Mouse (Mus musculus) gastrocnemius, postnatal 10 days (tissue): ENCODE measurements at regions not wholly inside any gene's neighbourhood (a gene's known extent, or its start where the extent isn't known, plus 50 kb on each side); places are given as distances from the start of the nearest gene placed in this dataset.
A peak's percentile ranks its signal among the peaks of the same experiment; 100 is the strongest.
"Not testable (repeated sequence)": the region's sequence is repeated elsewhere in the genome, so short reads cannot be mapped to it uniquely, and the experiment has no call there.

Experiments used
- DNase-seq: peaks from one replicate; pipeline ENCODE4 v3.0.0; 2021; ENCODE audit warnings: mixed read lengths

DNA sequence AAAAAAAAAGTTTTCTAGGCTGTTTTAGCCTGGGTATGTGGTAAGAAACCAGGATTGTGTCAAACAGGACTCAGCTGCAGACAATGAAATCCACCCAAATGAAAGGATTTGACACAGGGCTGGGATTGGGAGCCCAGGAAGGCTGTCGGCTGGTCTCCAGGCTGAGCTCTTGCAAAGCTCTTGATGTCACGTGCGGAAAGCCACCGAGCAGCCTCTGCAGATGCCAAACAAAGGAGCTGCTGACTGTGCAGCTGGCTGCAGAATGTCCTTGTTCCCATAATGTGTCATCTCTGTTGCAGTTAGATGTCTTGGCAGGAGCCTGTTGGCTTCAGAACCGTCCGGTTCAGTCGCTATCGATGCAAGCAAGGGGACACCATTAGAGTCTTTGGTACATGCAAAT, 56.1 kb downstream of the Bbs10 start:
- DNase-seq, result no peak

DNA sequence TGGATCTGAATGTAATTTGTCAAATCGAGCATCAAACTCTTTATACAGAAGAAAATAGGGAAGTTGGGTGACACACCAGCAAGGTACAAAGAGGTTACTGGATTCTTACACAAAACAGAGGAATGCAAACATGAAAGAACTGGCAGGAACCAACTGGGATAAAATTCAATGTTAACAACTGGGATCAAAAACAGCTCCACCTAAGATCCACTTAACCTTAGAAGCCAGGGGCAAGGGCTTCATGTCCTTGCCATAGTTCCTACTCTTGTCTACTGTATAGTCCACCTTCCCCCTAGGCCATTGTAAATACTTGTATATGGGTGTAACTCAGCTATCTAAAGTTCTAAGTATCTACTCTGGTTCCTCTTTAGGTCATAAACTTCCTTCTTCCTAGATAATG, 59.9 kb downstream of the Bbs10 start:
- DNase-seq, result not testable (repeated sequence)

DNA sequence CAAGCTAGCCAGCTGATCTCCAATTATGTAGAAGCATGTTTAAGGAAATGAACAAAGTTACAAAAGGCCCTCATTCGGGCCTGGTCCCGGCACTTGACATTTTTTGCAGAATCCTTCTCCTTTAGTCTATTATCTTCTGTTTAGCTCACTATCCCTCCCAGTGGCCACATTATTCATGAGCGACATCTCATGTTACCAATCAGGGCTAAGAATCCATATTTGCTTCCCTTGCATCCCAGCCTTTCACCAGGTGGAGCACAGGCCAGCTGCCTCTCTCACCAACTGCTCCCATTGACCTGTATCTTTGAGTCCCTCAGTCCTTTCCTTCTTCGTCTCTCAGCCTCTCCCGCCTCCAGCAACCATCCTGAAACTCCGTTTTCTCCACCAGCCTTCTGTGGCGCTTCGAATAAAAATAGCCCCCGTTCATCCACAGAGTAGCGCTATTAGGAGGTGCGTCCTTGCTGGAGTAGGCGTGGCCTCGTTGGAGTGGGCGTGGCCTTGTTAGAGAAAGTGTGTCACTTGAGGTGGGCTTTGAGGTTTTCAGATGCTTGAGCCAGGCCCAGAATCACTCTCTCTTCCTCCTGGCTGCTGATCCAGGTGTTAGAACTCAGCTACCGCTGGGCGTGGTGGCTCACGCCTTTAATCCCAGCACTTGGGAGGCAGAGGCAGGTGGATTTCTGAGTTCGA, 63.4 kb downstream of the Bbs10 start:
- DNase-seq, result no peak

DNA sequence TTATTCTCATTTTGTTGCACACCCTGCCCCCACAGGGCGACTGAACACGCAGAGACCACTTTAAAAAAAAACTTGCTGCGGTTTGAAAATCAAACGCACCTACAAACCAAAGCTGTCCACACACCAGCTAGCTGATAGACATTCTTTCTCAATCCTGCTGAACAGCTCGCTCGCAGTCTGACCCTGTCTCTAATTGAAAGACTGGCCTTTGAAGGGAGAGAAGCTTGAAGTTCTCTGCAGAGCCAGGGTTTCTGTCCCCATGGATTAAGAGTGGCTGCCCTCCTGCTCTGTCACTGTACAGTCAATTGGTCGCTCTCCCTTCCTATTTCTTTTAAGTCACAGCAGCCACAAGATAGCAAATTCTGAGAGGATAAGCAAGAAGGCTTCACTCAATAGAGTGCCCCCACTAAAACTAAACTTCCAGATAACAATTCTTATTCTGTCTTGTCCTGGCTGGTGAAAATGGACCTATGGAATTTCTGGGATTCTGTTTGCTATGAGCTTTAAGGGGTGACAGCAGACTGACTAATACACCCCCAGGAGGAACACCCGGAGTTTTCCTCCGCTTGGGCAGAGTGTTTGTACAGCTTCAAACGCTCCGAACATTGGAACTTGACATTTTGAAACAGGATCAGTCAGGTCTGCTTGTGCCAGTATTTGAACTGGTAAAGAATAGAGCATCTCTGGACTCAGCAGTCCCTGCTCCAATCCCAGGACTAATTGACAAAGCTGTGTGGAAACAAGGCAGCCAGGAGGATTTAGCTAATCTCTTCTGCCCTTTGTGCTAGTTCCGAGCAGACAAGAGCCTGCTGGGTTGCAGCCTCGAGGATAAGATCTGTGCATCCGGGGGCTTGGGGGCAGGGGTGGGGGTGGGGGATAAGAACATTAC, 65.5 kb downstream of the Bbs10 start:
- DNase-seq, result no peak

DNA sequence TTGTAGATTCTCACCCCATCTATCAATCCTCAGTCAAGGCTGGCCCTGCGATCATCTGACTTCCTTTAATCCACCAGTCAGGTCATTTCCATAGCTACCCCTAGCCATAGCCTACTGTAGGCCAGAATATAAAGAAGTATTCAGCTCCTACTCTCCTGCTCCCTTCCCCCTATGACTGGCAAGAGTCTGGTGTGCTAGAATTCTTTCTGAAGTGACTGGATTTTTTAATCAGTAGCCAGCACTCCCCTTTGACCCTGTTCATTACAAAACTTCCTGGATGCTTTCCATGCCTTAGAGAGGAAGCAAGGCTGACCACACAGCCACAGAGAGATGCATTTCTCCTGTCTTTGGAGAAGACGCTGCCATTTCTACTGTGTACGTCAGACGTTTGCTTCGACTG, 66.5 kb downstream of the Bbs10 start:
- DNase-seq, result no peak

DNA sequence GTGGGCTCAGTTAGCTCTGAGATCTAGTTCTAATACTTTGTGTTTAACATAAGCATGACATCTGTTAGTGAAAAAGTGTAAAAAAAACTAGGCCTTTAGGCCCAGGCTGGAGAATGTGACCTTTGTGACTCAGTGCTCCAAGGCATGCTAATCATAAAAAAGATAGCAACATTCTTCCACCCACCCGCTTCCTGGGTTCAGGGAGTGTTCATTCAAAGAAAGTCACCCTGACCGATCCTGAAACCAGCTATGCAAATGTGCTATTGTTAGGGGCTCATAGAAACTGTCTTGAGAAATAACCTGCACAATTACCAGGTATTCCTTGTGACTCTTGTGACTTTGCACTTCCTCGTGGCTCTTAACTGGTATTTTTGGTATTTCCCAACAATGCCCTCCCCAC, 70.6 kb downstream of the Bbs10 start:
- not testable (repeated sequence) for DNase-seq

DNA sequence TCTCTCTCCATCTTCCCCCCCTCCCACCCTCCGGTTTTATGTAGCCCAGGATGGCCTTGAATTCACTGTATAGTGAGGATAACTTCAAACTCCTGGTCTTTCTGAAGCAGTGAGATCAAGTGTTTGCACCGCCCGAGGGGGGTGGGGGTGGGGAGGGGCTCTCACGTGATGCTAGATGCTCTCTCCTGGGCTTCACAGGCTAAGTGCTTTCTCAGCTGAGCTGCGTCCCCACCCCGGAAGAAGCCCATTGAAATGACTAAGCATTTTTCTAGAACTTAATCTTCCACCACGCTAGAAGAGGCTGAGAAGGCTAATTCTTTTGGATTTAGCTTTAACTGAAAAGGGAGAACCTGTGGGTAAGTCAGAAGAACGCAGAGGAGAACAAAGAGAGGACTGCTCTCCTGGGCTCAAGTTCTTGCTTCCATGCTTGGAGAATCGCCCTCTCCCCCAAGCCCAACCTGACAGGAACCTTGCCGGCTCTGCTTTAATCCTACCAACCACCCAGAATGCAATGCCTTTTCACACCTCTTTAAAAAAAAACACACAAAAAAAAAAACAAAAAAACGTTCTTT, 79.7 kb downstream of the Bbs10 start:
- DNase-seq, result no peak

DNA sequence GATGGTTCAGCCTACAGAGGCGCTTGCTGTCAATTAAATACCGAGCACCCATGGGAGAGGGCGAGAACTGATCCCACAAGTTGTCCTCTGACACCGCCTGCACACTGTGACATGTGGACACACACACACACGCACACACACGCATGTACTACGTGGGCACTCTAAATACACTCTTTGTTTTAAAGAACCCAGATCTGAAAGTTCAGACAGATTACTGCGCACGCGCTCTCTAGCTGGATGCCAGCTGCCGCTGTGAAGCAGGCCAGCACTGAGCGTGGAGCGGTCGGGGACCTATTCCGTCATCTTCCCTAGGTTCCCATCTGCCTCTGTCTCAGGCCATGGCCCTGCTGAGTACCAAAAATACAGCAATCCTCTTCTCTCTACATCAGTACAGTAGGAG, 83.2 kb downstream of the Bbs10 start:
- peak; percentile 14 for DNase-seq

DNA sequence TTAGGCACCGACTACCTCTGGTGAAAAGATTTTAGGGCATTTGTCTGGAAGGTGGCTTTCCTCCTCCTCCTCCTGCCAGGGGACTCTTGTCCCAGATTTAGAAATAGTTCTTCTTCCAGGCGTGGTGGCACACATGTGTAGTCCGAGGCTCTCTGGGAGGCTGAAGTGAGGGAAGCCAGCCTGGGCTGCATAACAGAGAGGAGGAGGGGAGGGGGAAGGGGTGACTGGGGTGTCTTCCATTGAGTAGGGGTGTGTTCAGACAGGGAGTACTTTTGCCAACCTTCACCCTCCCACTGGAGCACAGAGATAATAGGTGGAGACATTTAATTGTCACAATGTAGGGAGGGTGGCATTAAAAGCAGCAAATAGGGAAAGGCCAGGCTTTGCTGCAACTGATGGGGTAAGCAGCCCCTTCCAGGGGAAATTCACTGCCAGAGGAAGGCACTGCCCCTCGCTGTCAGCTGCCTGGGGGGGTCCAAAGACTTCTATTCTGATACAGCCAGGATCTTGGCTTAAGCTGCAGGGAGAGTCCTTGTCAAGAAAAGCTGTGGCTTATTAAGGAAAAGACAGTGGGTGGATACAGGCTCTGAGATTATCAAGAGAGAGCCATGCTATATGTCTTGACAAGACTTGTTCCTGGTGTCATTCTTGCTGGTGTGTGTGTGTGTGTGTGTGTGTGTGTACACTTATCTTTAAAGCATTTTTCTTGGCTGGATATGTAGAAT, 83.9 kb downstream of the Bbs10 start:
- DNase-seq, result no peak

DNA sequence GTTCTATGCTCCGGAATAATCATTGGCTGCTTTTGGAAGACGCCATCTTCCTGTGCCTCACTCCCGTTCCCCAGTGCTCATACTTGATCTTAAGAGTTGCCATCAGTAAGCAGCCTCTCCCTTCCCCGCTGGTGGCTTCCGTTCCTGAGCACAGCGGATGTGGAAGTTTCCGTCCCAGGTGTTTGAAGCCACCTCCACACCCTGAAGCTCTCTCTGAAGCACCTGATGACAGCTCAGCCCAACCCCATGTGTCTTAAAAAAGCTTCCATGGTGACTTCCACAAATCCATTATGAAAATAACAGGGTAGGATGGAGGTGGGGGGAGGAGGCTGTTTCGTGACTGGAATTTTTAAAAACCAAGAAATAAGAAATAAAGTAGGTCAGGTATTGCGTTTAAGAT, 87.1 kb downstream of the Bbs10 start:
- no peak for DNase-seq

DNA sequence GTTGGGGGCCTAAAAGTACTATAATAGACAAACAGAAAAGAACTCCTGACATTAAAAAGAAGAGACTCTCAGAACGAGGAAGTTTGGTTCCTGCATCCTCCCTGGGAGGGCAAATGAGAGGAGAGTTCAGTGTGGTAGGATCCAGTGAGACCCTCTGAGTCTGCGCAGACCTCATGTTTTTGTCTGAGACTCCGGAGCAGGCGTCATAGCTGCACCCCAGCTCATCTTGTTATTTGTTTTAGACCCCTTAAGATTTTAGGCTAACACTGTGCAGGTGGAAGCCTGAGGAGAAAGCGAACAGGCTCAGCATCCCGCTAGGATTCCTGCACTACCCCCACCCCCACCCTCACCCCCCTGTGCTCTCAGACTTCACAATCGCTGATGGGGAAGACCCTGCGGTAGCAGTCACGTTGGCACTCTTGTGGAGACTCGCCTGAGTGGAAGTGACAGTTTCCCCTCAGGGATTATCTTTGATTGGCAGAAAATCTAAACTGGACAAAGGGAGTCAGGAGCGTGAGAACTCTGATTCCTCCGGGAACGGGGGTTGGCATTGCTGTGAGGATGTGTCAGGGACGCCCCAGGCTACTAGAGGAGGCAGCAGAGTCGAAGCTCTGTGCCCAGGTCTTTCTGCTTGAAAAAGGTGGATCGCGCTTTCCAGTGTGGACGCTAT, 85.0 kb upstream of the Nap1l1 start:
- DNase-seq, result no peak

DNA sequence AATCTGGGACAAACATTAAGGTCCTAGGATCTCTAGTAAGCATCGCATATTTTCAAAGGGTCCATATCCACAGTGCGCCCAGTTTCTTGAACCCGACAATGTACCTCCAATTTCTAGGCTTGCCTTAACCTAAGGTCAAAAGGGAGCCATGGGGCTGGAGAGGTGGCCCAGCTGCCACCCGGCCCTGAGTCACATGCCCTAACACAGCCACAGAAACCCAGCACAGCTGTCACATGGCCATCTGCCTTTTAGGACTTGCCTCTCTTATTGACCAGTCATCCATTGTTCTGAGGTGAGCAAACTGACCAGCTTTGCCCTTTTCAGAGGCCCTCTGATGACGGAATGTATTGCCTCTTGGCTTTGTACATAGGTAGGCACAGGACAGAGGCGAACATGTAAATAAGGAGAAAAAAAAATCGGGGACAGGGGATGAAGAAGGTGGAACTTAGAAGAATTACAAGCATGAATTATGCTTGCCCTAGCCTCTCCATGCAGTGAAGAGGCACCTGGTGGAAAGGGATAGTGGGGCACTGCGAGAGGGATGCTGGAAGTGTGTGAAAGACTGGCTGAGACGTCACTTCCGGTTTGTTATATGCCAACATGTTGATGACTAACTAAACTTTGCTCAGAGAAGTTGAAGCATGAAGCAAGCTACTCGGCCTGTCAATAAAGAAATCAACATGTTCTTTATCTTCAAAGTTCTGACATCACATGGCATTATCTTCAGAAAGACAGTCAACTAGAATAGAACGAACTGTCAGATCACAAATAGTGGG, 84.3 kb upstream of the Nap1l1 start:
- DNase-seq, result no peak

DNA sequence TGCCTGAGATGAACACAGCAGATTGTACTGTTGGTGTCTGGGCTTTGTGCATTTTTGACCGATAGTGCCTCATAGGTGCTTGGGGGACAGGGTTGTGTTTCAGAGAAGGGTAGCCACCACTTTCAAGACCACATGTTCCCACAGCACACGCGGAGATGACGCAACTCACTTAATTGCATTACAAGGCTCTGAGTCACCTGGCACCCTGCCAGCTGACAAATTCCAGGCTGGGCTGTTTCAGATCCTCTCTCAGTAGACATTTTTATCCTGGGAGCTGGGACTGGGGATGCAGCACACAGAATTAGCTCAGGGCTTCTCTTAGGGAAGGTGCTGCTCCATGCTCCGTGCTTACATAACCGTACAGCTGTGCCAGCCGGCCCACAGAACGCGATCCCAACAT, 83.1 kb upstream of the Nap1l1 start:
- DNase-seq, result peak; percentile 79

DNA sequence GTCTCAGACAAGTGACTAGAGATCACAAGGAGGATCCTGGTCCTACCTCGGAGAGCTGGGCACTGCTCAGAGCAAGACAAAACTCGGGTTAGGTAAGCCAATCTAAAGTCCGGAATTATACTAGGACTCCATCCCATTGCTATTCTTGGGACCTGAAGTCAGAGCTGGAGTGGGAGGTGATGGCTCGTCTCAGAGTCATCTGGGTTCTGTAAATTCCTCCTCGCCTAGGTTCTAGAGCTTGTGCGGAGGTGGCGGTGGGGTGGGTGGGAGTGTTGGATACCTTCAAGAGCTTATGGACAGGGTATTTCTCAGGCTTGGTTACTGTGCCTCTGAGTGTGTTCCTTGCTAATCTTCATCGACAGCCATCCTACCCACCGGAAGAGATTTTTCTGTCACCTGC, 78.6 kb upstream of the Nap1l1 start:
- no peak for DNase-seq

DNA sequence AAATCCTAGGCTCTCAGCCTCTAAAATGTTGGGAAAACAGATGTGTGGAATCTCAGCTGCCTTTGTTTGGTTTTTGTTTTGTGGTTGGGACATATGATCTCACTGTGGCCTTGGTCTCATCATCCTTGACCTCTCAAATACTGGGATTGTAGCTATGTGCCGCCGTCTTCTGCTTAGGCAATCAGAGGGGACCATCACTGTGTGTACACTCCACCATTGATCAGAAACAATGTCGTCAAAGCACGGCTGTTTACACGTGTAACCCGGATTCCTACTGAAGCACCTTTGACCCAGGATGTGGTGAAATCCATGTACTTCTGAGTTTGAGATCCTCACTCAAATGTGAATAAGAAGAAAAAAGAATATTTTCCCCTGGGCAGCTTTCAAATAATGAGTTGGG, 68.0 kb upstream of the Nap1l1 start:
- DNase-seq, result no peak

DNA sequence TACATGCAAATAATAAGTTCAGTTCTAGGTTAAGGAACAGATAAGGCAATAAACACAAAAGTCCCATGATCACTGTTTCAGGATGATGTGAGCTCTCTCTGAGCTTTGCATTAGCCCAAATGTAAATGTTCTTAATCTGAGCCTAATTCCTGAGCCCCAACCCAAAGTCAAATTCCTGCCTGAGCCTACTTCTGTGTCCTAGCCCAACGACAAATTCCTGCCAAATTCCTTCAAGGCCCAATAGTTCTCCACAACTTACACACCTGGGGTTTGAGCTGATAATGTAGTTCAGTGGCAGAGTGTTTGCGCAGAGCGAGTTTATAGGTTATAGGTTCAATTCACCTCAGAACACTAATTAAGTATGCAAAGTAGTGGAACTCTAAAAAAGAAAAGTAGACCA, 64.1 kb upstream of the Nap1l1 start:
- DNase-seq, result no peak

DNA sequence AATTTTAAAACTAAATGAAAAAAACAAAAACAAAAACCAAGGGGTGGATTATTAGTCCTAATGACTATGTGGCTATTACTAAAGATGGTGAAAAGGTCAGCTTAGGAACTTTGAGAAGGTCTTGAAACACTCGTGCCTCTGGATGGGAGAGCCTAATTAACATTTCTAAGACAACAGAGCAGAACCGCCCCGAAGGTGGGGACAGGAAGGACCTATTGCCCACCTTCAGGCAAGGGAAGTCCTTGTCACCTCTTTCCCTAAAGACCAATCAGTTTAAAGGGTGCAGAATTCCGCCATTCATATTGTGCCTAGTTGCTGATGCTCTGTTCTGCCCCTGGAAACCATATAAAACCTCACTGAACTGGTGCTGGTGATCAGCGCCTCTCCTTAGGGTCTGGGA, 63.5 kb upstream of the Nap1l1 start:
- no peak for DNase-seq

DNA sequence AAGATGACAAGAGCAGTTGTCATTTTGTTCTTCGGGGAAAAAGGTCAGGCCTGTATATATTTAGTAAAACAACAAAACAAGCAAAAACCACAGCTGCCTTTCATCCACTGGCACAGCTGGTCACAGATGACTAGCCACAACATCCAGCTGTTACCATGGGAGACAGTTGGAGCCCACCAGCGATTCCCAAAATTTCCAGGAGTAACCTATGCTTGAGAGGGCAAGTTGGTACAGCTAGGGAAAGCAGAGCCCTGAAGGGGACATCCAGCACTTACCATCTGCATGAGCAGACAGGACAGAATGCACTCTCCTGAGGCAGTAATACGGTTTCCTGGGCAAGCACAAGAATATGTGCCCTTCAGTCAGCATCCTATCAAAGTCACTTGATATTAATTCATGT, 62.9 kb upstream of the Nap1l1 start:
- DNase-seq, result no peak

DNA sequence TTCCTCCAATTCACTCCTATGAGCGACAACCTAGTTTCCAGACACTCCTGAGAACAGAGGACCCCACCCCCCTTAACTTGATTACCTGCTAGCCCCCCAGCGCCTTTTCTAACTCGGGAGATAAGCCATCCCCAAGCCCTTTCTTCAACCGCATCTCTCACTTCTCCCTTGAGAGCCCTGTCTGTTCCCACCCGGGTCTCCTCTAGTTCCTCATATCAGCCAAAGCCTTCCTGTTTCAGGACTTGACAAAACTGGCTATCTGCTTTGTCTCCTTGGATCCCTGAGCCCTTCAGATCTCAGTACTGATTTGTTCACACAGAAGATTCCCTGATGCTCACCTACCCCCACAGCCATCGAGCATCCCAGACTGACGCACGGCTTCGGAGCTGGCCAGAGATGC, 61.5 kb upstream of the Nap1l1 start:
- no peak for DNase-seq

DNA sequence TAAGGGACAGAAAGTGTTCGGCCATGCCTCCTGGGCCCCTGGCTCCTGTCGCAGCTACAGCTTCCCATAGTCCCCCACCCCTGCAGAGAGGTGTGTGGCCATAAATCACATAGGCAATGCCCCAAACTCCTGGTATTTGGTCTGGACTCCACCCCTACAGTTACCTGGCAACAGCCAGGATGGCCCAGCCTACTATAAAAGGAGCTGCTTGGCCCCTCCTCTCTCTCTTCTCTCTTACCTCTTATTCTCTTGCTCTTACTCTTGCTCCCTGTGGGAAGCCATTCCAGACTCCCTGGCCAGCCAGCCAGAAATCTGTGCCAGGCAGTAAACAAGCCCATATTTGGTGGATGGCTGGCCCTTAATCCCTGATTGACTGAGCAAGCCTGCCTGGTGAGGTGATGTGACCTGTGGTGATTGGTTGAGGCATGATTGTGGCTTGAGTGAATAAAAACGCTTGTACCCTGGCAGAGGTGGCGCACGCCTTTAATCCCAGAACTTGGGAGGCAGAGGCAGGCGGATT, 56.4 kb upstream of the Nap1l1 start:
- no peak for DNase-seq
